Mouse (Mus musculus) testis, adult 2 months (tissue): Measurements from ENCODE around the gene Tma7.

ENCODE experiments used
- CTCF ChIP-seq: fragments of 200-500 bp; IDR thresholded peaks from 2 replicates; pipeline ENCODE4 v1.5.1; 2012; ENCODE audit warnings: low read depth, mild to moderate bottlenecking, inconsistent platforms, low read length, moderate library complexity; ENCODE audit not compliant: control insufficient read depth, insufficient read depth, insufficient replicate concordance
- POLR2A ChIP-seq: fragments of 200-500 bp; IDR thresholded peaks from 2 replicates; pipeline ENCODE4 v1.6.1; 2012; ENCODE audit warnings: low read depth, mild to moderate bottlenecking, inconsistent platforms, low read length, moderate library complexity; ENCODE audit not compliant: control insufficient read depth

DNA sequence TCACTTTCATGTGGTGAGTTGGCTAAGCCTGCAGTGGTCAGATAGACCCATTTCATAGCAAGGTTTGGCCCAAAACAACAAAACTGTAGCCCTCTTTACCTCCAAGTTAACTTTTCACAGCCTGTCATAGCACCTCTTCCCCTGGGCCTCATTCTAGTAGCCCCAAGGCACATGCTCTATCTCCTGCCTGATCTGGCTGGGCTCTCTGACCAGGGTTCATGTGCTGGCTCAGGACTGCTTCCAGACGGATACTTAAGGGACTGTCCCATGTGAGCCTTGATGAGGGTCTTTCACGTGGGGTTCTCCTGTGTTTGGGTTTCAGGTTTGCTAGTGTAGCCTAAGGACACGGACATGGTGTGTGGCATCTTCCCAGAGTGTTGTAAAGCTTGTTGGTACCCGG lies 42.7 kb downstream of the Tma7 start:
- no peak for TF ChIP-seq CTCF
- no peak for TF ChIP-seq POLR2A
